Mouse (Mus musculus): ENCODE measurements around the gene Myo5a. TPM values are rescaled to one million over a fixed set of nuclear protein-coding genes. Genes with fewer than 3 reads are reported as not detected.
A peak's percentile ranks its signal among the peaks of the same experiment; 100 is the strongest.

Myo5a gene
- polyA plus RNA-seq (2014; fragmentation: Nextera tagmentation; extraction: Ambion mirVana): 25.1 and 25.7 TPM in 2 replicates

GRCm38 (mm10) chr9:75070457-75071028 is at the start of gene Myo5a:
Myo5a (plus strand) TSS chr9:75071015.
- Histone ChIP-seq H3K27me3 (replicated peaks; ENCODE audit: control insufficient read depth, insufficient read depth, low read length) (no peaks in the 10 kb centered on the region), H3K36me3 (ENCODE audit: control insufficient read depth, insufficient read depth, low read length) (no peaks in the 10 kb centered on the region), H3K9me3 (ENCODE audit: control insufficient read depth, low read length) (no peaks in the 10 kb centered on the region), H3K4me3 (ENCODE audit: low read depth, low read length) (peak within 1 kb of the TSS; percentile 76), H3K4me2 (ENCODE audit: low read depth, low read length) (peak within 1 kb of the TSS; percentile 69), H3K9ac (ENCODE audit: low read depth, low read length) (peak within 1 kb of the TSS; percentile 81), H3K27ac (replicated peaks; ENCODE audit: low read depth, low read length) (peak within 1 kb of the TSS; percentile 93), H3K4me1 (ENCODE audit: control insufficient read depth, insufficient read depth, low read length) (peaks cover 8% of the 10 kb centered on the region; the same call in 1 of the 2 replicates)
- no peak for DNase-seq (ENCODE audit: low spot score)
- ATAC-seq (ENCODE audit: low read depth): no peak
- 23% methylated on average over 22 of the region's 23 CpGs for whole genome bisulfite sequencing

GRCm38 (mm10) chr9:75022546-75022945 is 48.3 kb upstream of the Myo5a start:
- WGBS: 64% methylated on average over 7 of the region's 7 CpGs
- no peaks in the 10 kb centered on the region for H3K9me3 ChIP-seq (ENCODE audit: control insufficient read depth, low read length)
- no peak overlapping the region for H3K4me2 ChIP-seq (ENCODE audit: low read depth, low read length)
- no peak overlapping the region for H3K9ac ChIP-seq (ENCODE audit: low read depth, low read length)
- no peak overlapping the region for H3K4me3 ChIP-seq (ENCODE audit: low read depth, low read length)
- H3K27ac ChIP-seq (replicated peaks; ENCODE audit: low read depth, low read length): 0 out of 2 replicates have a peak overlapping the region, but pooled peaks have one; percentile 33
- H3K4me1 ChIP-seq (ENCODE audit: control insufficient read depth, insufficient read depth, low read length): peaks cover 11% of the 10 kb centered on the region
- H3K36me3 ChIP-seq (ENCODE audit: control insufficient read depth, insufficient read depth, low read length): peaks cover 42% of the 10 kb centered on the region
- DNase-seq (ENCODE audit: low spot score): peak; percentile 55
- H3K27me3 ChIP-seq (replicated peaks; ENCODE audit: control insufficient read depth, insufficient read depth, low read length): no peaks in the 10 kb centered on the region
- peak; percentile 44; the same call in 1 of the 2 replicates for ATAC-seq (ENCODE audit: low read depth)

DNA sequence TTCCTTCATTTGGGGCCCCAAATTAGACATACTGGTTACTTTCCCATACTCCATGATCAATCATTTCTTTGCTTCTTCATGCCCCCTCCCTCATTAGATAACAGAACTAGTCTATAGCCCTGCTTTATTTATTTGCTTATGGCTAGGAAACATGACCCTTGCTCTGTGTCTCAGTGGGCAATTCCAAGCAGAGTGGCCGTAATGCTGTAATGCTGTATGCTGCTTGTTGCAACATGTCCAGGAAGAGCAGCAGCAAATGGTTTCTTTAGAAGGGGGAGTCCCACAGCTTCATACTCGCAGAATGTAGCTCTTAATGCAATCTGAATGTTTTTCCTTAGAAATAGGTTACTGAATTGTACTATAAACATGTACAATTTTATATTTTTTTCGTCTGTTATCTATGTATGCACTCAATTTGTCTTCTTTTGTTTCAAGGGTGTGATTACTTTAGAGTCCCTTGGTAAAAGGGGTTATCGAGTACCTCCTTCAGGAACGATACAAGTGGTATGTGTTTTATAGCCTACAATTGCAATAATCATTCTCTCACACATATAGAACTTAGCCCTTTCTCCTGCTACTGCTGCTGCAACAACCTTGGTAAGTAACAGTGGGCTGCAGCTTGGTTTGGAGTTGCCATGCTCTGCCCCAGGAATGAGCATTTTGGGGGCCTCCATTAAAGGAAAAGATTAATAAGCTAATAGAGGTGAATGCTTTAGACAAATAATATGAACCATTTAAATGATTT is 47.5 kb upstream of the Myo5a start:
- DNase-seq (ENCODE audit: low spot score) (no peak), ATAC-seq (ENCODE audit: low read depth) (no peak)
- peaks cover 11% of the 10 kb centered on the region for H3K4me1 ChIP-seq (ENCODE audit: control insufficient read depth, insufficient read depth, low read length)
- WGBS: 56% methylated on average over 5 of the region's 5 CpGs
- no peaks in the 10 kb centered on the region for H3K9me3 ChIP-seq (ENCODE audit: control insufficient read depth, low read length)
- no peak overlapping the region for H3K4me3 ChIP-seq (ENCODE audit: low read depth, low read length)
- no peak overlapping the region for H3K4me2 ChIP-seq (ENCODE audit: low read depth, low read length)
- no peak overlapping the region for H3K9ac ChIP-seq (ENCODE audit: low read depth, low read length)
- H3K27me3 ChIP-seq (replicated peaks; ENCODE audit: control insufficient read depth, insufficient read depth, low read length): no peaks in the 10 kb centered on the region
- H3K36me3 ChIP-seq (ENCODE audit: control insufficient read depth, insufficient read depth, low read length): peaks cover 37% of the 10 kb centered on the region
- no peak overlapping the region for H3K27ac ChIP-seq (replicated peaks; ENCODE audit: low read depth, low read length)

GRCm38 (mm10) chr9:75024089-75024488 is 46.7 kb upstream of the Myo5a start:
- ATAC-seq (ENCODE audit: low read depth): no peak
- 49% methylated on average over 7 of the region's 7 CpGs for WGBS

DNA sequence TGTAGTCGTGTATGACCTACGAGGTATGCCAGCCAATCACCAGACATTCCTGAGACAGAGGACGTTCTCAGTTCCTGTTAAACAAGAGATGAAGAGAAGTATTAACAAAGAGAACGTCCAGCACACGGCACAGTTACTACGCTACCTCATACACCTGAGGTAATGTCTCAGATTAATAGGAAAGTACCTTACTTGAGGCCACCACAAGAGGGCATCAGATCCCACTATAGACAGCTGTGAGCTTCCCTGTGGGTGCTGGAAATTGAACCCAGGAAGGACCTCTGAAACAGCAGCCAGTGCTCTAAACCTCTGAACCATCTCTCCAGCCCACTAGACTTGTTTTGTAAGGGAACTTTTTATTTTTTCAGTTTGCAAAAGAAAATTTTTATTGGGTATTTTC is 45.1 kb upstream of the Myo5a start:
- Histone ChIP-seq H3K27ac (replicated peaks; ENCODE audit: low read depth, low read length) (no peak overlapping the region), H3K4me2 (ENCODE audit: low read depth, low read length) (no peak overlapping the region), H3K36me3 (ENCODE audit: control insufficient read depth, insufficient read depth, low read length) (peaks cover 23% of the 10 kb centered on the region; the same call in 1 of the 2 replicates), H3K27me3 (replicated peaks; ENCODE audit: control insufficient read depth, insufficient read depth, low read length) (no peaks in the 10 kb centered on the region), H3K4me3 (ENCODE audit: low read depth, low read length) (no peak overlapping the region), H3K9ac (ENCODE audit: low read depth, low read length) (no peak overlapping the region), H3K4me1 (ENCODE audit: control insufficient read depth, insufficient read depth, low read length) (peaks cover 11% of the 10 kb centered on the region), H3K9me3 (ENCODE audit: control insufficient read depth, low read length) (no peaks in the 10 kb centered on the region)
- WGBS: 75% methylated on average over 6 of the region's 6 CpGs
- ATAC-seq (ENCODE audit: low read depth) (no peak), DNase-seq (ENCODE audit: low spot score) (no peak)

More at GRCm38 (mm10) chr9:75024089-75024488, 46.7 kb upstream of the Myo5a start:
- Histone ChIP-seq H3K27ac (replicated peaks; ENCODE audit: low read depth, low read length) (no peak overlapping the region), H3K27me3 (replicated peaks; ENCODE audit: control insufficient read depth, insufficient read depth, low read length) (no peaks in the 10 kb centered on the region), H3K4me1 (ENCODE audit: control insufficient read depth, insufficient read depth, low read length) (peaks cover 11% of the 10 kb centered on the region), H3K9ac (ENCODE audit: low read depth, low read length) (no peak overlapping the region), H3K4me2 (ENCODE audit: low read depth, low read length) (no peak overlapping the region), H3K4me3 (ENCODE audit: low read depth, low read length) (no peak overlapping the region), H3K36me3 (ENCODE audit: control insufficient read depth, insufficient read depth, low read length) (peaks cover 30% of the 10 kb centered on the region), H3K9me3 (ENCODE audit: control insufficient read depth, low read length) (no peaks in the 10 kb centered on the region)
- DNase-seq (ENCODE audit: low spot score): no peak

DNA sequence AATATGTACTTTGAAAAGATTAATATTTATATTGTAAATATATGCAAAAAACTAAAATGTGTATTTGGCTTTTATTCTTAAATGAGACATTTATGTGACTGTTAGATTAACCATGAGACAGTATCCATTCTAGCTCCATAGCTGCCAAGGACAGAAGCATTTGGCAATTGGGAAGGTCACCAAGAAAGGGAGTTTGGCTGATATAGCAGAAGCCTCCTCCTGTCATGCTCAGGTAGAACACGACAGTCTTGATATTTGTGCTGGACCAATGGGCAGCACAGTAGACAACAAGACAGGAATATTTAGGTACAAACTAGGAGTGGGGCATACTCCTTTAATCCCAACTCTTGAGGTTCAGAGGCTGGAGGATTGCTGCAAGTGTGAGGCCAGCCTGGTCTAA is 38.4 kb upstream of the Myo5a start:
- Histone ChIP-seq H3K36me3 (ENCODE audit: control insufficient read depth, insufficient read depth, low read length) (0 out of 2 replicates have a peak, but pooled peaks cover 7% of the 10 kb centered on the region), H3K9ac (ENCODE audit: low read depth, low read length) (no peak overlapping the region), H3K4me3 (ENCODE audit: low read depth, low read length) (no peak overlapping the region), H3K9me3 (ENCODE audit: control insufficient read depth, low read length) (no peaks in the 10 kb centered on the region), H3K4me1 (ENCODE audit: control insufficient read depth, insufficient read depth, low read length) (0 out of 2 replicates have a peak, but pooled peaks cover 3% of the 10 kb centered on the region), H3K27me3 (replicated peaks; ENCODE audit: control insufficient read depth, insufficient read depth, low read length) (no peaks in the 10 kb centered on the region), H3K27ac (replicated peaks; ENCODE audit: low read depth, low read length) (no peak overlapping the region), H3K4me2 (ENCODE audit: low read depth, low read length) (no peak overlapping the region)
- no peak for ATAC-seq (ENCODE audit: low read depth)
- WGBS: 91% methylated on average over 1 of the region's 1 CpGs
- no peak for DNase-seq (ENCODE audit: low spot score)

GRCm38 (mm10) chr9:75033141-75033540 is 37.7 kb upstream of the Myo5a start:
- 48% methylated on average over 7 of the region's 7 CpGs for WGBS
- ATAC-seq (ENCODE audit: low read depth) (no peak), DNase-seq (ENCODE audit: low spot score) (peak; percentile 17)
- Histone ChIP-seq H3K9me3 (ENCODE audit: control insufficient read depth, low read length) (no peaks in the 10 kb centered on the region), H3K4me2 (ENCODE audit: low read depth, low read length) (no peak overlapping the region), H3K27ac (replicated peaks; ENCODE audit: low read depth, low read length) (no peak overlapping the region), H3K4me3 (ENCODE audit: low read depth, low read length) (no peak overlapping the region), H3K9ac (ENCODE audit: low read depth, low read length) (no peak overlapping the region), H3K4me1 (ENCODE audit: control insufficient read depth, insufficient read depth, low read length) (0 out of 2 replicates have a peak, but pooled peaks cover 3% of the 10 kb centered on the region), H3K36me3 (ENCODE audit: control insufficient read depth, insufficient read depth, low read length) (0 out of 2 replicates have a peak, but pooled peaks cover 7% of the 10 kb centered on the region), H3K27me3 (replicated peaks; ENCODE audit: control insufficient read depth, insufficient read depth, low read length) (no peaks in the 10 kb centered on the region)

DNA sequence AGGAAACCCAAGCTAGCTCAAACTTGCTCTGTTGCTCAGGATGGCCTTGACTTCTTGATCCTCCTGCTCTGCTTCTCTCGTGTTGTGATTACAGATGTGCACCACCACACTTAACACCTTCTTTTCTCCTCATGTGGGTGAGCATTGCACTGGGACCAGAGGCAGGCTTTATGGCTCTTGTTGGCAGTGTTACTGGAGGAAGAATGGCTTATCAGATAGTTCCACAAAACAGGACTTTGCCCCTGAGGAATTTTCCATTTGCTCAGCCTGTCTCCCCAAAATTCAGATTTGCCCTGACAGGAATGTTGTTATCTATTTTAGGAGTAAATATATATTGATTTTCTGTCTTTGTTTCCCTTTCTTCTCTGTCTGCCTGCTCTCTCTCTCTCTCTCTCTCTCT is 36.1 kb upstream of the Myo5a start:
- 31% methylated on average over 1 of the region's 1 CpGs for WGBS
- 0 out of 2 replicates have a peak, but pooled peaks cover 8% of the 10 kb centered on the region for H3K36me3 ChIP-seq (ENCODE audit: control insufficient read depth, insufficient read depth, low read length)
- no peak overlapping the region for H3K27ac ChIP-seq (replicated peaks; ENCODE audit: low read depth, low read length)
- H3K4me1 ChIP-seq (ENCODE audit: control insufficient read depth, insufficient read depth, low read length): peaks cover 12% of the 10 kb centered on the region
- ATAC-seq (ENCODE audit: low read depth): no peak
- H3K9ac ChIP-seq (ENCODE audit: low read depth, low read length): no peak overlapping the region
- H3K27me3 ChIP-seq (replicated peaks; ENCODE audit: control insufficient read depth, insufficient read depth, low read length): no peaks in the 10 kb centered on the region
- H3K9me3 ChIP-seq (ENCODE audit: control insufficient read depth, low read length): no peaks in the 10 kb centered on the region
- H3K4me2 ChIP-seq (ENCODE audit: low read depth, low read length): no peak overlapping the region
- H3K4me3 ChIP-seq (ENCODE audit: low read depth, low read length): no peak overlapping the region
- DNase-seq (ENCODE audit: low spot score): no peak
